ENCODE assay signal across 12 mouse cellular contexts in the genomic region with DNA sequence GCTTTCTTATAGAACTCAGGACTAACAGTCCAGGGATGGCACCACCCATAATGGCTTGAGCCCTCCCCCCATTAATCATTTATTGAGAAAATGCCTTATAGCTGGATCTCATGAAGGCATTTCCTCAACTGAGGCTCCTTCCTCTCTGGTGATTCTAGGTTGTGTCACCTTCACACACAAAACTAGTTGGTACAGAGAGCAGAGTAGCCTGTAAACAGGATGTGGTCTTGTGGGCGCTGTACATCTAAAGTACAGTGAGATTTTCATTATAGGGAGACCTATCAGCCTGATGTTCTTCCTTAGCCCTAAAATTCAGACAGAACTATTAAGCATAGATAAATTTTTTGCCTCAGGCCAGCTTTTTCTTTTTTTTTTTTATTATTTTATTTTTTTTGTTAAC. TPM values are rescaled to one million over a fixed set of nuclear protein-coding genes. Genes with fewer than 3 reads are reported as not detected.
DNase-seq lines count a peak whose midpoint lies in the region; ATAC-seq lines count a peak whose summit lies in the region.
"Had no signal": no experiment of that assay in that cellular context is flagged by ENCODE, and none has a peak within 500 bp of the region (broad histone marks: within the 10 kb centered on the region; RNA-seq: fewer than 3 reads in every experiment).

No protein-coding gene starts in this region.

- ATAC-seq in monocyte, adult 5-6 weeks (replicated peaks; ENCODE audit: insufficient number of reproducible peaks, low FRiP score, low TSS enrichment, poor library complexity, severe bottlenecking), result peak; percentile 75
- ATAC-seq: intestine, embryonic 16.5 days; lung, postnatal 0 days had no signal

- DNase-seq in CD4-positive helper T cell, adult 2 months (ENCODE audit: low read depth, low spot score), result peak; percentile 86
- DNase-seq in T-cell, adult 2 months (ENCODE audit: low spot score), result peak; percentile 88
- DNase-seq in thymus, postnatal 14 days, result peak; percentile 68
- no peak for DNase-seq in urinary bladder, adult 2 months (ENCODE audit: low spot score)
- no peak for DNase-seq in cerebellum, postnatal 14 days
- DNase-seq in kidney, postnatal 14 days, result no peak
- DNase-seq: adrenal gland, adult 8-10 months; cerebellum, adult 18-20 months; kidney, postnatal 36 days had no signal

RNA-seq across cellular contexts. Expression of gene Sgk1, which starts 23.6 kb away (rescaled TPM):
- total RNA-seq in monocyte, adult 5-6 weeks (2017), result 323 to 475 TPM (median 431 TPM) in 3 replicates
- 38.3 and 44.5 TPM in 2 replicates for polyA plus RNA-seq in urinary bladder, adult 2 months (2012; rRNA removed)

Comparison
In these comparisons a context has a peak if more than half of its experiments do, and no peak if none do; other contexts are left out.
1. DNase-seq: peak in CD4-positive helper T cell, adult 2 months (single experiment), T-cell, adult 2 months (single experiment) and thymus, postnatal 14 days (single experiment); none in urinary bladder, adult 2 months (single experiment), cerebellum, postnatal 14 days (0 of 2) and kidney, postnatal 14 days (single experiment).